Mouse (Mus musculus): ENCODE measurements around the gene Suz12. TPM values are rescaled to one million over a fixed set of nuclear protein-coding genes. Genes with fewer than 3 reads are reported as not detected.

Gene Suz12
- total and polyA plus RNA-seq, 2 experiments from 2014 or later = 9.2 to 18.7 TPM

DNA sequence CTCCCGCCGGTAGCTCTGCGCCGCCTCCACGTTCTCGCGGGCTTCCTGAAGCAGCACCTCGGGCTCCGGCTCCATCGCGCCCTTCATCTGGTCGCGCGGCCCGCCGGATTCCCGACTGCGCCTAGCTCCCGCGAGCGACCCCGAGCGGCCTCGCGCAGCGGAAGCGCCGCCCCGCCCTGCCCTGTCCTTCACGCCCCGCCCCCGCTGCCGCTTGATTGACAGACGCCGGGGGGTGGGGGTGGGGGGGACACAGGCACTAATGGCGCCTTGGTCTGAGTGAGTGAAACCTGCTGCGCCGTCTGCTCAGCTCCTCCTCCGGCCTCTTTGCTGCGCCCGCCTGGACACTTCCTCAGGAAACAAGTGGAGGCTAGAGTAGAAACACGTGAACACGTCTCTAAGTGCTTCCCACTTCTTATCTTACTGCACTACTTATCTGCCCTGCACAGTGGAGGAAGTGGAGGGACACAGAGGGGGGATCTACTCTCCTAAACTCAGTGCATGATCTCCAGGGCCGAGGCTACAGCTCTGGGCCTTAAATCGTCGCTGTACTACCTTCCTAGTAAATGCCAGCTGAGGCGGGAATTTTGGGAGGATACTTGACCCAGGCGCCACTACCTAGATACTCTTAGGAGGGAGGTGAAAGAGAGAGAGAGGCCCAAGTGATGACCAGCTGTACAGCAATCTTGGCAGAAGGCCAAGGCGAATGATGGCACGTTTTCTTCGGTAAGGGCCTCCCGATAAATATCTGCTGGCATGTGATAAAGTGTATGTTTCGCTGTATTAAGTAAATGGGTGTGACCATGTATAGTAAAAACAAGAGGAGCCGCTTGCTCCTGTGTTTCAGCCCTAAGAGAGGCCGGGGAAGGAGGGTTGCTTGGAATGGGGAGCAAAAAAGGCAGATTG is 88.2 kb downstream of the Suz12 start, which contains the start of gene Crlf3:
Crlf3 (minus strand) TSS at position 166 of the 903 bp plus-strand sequence.
- DNase-seq (ENCODE audit: low spot score) (peak; percentile 90), ATAC-seq (ENCODE audit: low FRiP score) (peak; percentile 95)
- H3K27ac ChIP-seq (ENCODE audit: low read depth, low read length) = peak within 1 kb of the TSS; percentile 70
- H3K9ac ChIP-seq (replicated peaks; ENCODE audit: low read length, poor library complexity, severe bottlenecking) = peak within 1 kb of the TSS; percentile 78
- 5% methylated on average over 55 of the region's 55 CpGs for WGBS
- peak within 1 kb of the TSS; percentile 87 for H3K4me3 ChIP-seq (ENCODE audit: low read depth, low read length)
- peak; percentile 45 for TF ChIP-seq CTCF (IDR thresholded peaks at IDR 0.05)
- peak within 1 kb of the TSS; percentile 80 for H3K4me2 ChIP-seq (ENCODE audit: low read depth, low read length, poor library complexity, severe bottlenecking)
- no peaks in the 10 kb centered on the region for H3K4me1 ChIP-seq (ENCODE audit: insufficient read depth, low read length)
- no peaks in the 10 kb centered on the region for H3K27me3 ChIP-seq (ENCODE audit: insufficient read depth, low read length)
- H3K36me3 ChIP-seq (ENCODE audit: insufficient read depth, low read length) = no peaks in the 10 kb centered on the region
- no peaks in the 10 kb centered on the region for H3K9me3 ChIP-seq (ENCODE audit: low read length)

DNA sequence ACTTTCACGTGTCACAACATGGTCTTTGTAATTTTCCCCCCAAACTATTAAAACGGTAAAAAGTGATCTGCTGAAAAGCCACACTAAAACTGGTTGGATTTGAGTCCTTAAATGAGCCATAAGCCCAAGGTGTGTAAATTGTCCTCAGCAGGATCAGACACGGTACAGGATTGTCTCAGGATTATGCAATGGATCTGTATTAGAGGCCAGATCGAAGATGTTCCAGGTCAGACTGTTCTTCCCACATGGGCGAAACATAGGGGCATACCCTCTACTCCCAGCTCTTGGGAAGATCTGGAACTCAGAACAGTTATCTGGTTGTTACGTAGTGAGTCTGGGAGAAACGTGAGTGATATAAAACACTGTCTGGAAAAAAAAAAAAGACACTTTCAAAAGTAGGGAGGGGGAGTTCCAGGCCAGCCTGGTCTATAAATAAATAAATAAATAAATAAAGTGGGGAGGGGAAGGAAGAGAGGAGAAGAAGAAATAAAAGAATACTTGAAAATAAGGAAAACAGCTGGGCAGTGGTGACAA is 88.9 kb downstream of the Suz12 start:
- Histone ChIP-seq H3K27me3 (ENCODE audit: insufficient read depth, low read length) (no peaks in the 10 kb centered on the region), H3K27ac (ENCODE audit: low read depth, low read length) (peak overlapping the region; percentile 70; the same call in 1 of the 2 replicates), H3K4me2 (ENCODE audit: low read depth, low read length, poor library complexity, severe bottlenecking) (no peak overlapping the region), H3K4me3 (ENCODE audit: low read depth, low read length) (no peak overlapping the region), H3K9me3 (ENCODE audit: low read length) (no peaks in the 10 kb centered on the region), H3K36me3 (ENCODE audit: insufficient read depth, low read length) (no peaks in the 10 kb centered on the region), H3K4me1 (ENCODE audit: insufficient read depth, low read length) (no peaks in the 10 kb centered on the region), H3K9ac (replicated peaks; ENCODE audit: low read length, poor library complexity, severe bottlenecking) (peak overlapping the region; percentile 78; the same call in 1 of the 2 replicates)
- DNase-seq (ENCODE audit: low spot score) (no peak), ATAC-seq (ENCODE audit: low FRiP score) (no peak)
- WGBS = 78% methylated on average over 7 of the region's 7 CpGs
- TF ChIP-seq CTCF (IDR thresholded peaks at IDR 0.05) = no peak

Other genes starting within 250 kb of the Suz12 start
- 24.7 and 27.1 TPM in 2 replicates for gene Utp6, start 30.7 kb upstream of the Suz12 start, total RNA-seq (2014; rRNA removed)
- gene Utp6, start 30.7 kb upstream of the Suz12 start, polyA plus RNA-seq (2015; fragmentation: Nextera tagmentation; extraction: Ambion mirVana) = 18.9 and 21.0 TPM in 2 replicates
- 9.7 and 10.0 TPM in 2 replicates for gene Crlf3, start 87.9 kb downstream of the Suz12 start, total RNA-seq (2014; rRNA removed)
- 8.7 and 9.7 TPM in 2 replicates for gene Crlf3, start 87.9 kb downstream of the Suz12 start, polyA plus RNA-seq (2015; fragmentation: Nextera tagmentation; extraction: Ambion mirVana)
- 5.6 and 8.0 TPM in 2 replicates for gene Atad5, start 96.3 kb downstream of the Suz12 start, total RNA-seq (2014; rRNA removed)
- 3.1 and 3.3 TPM in 2 replicates for gene Atad5, start 96.3 kb downstream of the Suz12 start, polyA plus RNA-seq (2015; fragmentation: Nextera tagmentation; extraction: Ambion mirVana)
- 9.5 and 14.3 TPM in 2 replicates for gene Tefm, start 149.1 kb downstream of the Suz12 start, total RNA-seq (2014; rRNA removed)
- gene Tefm, start 149.1 kb downstream of the Suz12 start, polyA plus RNA-seq (2015; fragmentation: Nextera tagmentation; extraction: Ambion mirVana) = 18.5 and 20.1 TPM in 2 replicates
- 5.7 and 11.2 TPM in 2 replicates for gene Adap2, start 161.0 kb downstream of the Suz12 start, total RNA-seq (2014; rRNA removed)
- 4.0 and 4.2 TPM in 2 replicates for gene Adap2, start 161.0 kb downstream of the Suz12 start, polyA plus RNA-seq (2015; fragmentation: Nextera tagmentation; extraction: Ambion mirVana)
- gene Rnf135, start 190.7 kb downstream of the Suz12 start, total RNA-seq (2014; rRNA removed) = 3.0 and 3.7 TPM in 2 replicates
- 3.3 and 4.2 TPM in 2 replicates for gene Rnf135, start 190.7 kb downstream of the Suz12 start, polyA plus RNA-seq (2015; fragmentation: Nextera tagmentation; extraction: Ambion mirVana)
- 69.5 and 74.9 TPM in 2 replicates for gene Rhot1, start 215.9 kb downstream of the Suz12 start, total RNA-seq (2014; rRNA removed)
- 55.1 and 56.1 TPM in 2 replicates for gene Rhot1, start 215.9 kb downstream of the Suz12 start, polyA plus RNA-seq (2015; fragmentation: Nextera tagmentation; extraction: Ambion mirVana)